9 mouse cellular contexts compared by ENCODE assay signal in genomic region chr16:21615802-21616201, GRCm38 (mm10).
DNase-seq lines count a peak whose midpoint lies in the region; ATAC-seq and TF ChIP-seq lines count a peak whose summit lies in the region.
"Had no signal": no experiment of that assay in that cellular context is flagged by ENCODE, and none has a peak within 500 bp of the region (broad histone marks: within the 10 kb centered on the region; RNA-seq: fewer than 3 reads in every experiment).

No protein-coding gene starts in this region.

- no peak overlapping the region for H3K4me2 ChIP-seq in hindbrain, postnatal 0 days (ENCODE audit: low read depth, low read length)
- H3K4me2 ChIP-seq: liver, embryonic 13.5 days had no signal

- peak; percentile 56 for DNase-seq in adrenal gland, postnatal 10 days
- DNase-seq in adrenal gland, adult 8-10 months: no peak
- DNase-seq in left cerebral cortex, postnatal 14 days (ENCODE audit: low spot score in 2 of 2): peak; percentile 52 to 72
- DNase-seq in left cerebral cortex, adult 8-10 months (ENCODE audit: low spot score in 2 of 2): no peak
- DNase-seq in hindbrain, postnatal 0 days (ENCODE audit: low spot score): peak; percentile 74
- peak; percentile 48 for DNase-seq in skeletal muscle tissue, adult 2 months (ENCODE audit: low read depth, low spot score)
- DNase-seq: liver, embryonic 13.5 days had no signal

- 54% methylated on average over 7 of the region's 7 CpGs for WGBS in hindbrain, postnatal 0 days

- intact Hi-C loops in left cerebral cortex, postnatal 14 days (cut with DNase I): loop anchor here (5.0 kb wide), 1 partner anchor 111 kb away; no protein-coding TSS in a partner anchor

- H3K9ac ChIP-seq in hindbrain, postnatal 0 days (replicated peaks; ENCODE audit: low read length): no peak overlapping the region
- H3K9ac ChIP-seq: liver, embryonic 13.5 days had no signal

- no peak for ATAC-seq in hindbrain, postnatal 0 days
- ATAC-seq in frontal cortex, adult (ENCODE audit: low TSS enrichment): no peak

- no peaks in the 10 kb centered on the region for H3K9me3 ChIP-seq in hindbrain, postnatal 0 days (ENCODE audit: low read length)
- H3K9me3 ChIP-seq: liver, embryonic 13.5 days had no signal

- TF ChIP-seq POLR2A in bone marrow macrophage, adult 2 months (IDR thresholded peaks at IDR 0.05; ENCODE audit: borderline replicate concordance, low read depth, low read length): no peak

- no peak overlapping the region for H3K27ac ChIP-seq in bone marrow macrophage, adult 2 months (ENCODE audit: insufficient read depth, low read depth, low read length)
- H3K27ac ChIP-seq in hindbrain, postnatal 0 days: no peak overlapping the region
- H3K27ac ChIP-seq: liver, embryonic 13.5 days had no signal

- H3K4me3 ChIP-seq in bone marrow macrophage, adult 2 months (ENCODE audit: insufficient read depth, low read length): no peak overlapping the region
- no peak overlapping the region for H3K4me3 ChIP-seq in hindbrain, postnatal 0 days (ENCODE audit: low read length)
- H3K4me3 ChIP-seq: liver, embryonic 13.5 days had no signal

- H3K4me1 ChIP-seq in bone marrow macrophage, adult 2 months (ENCODE audit: control insufficient read depth, insufficient read depth, low read length): peaks cover 2% of the 10 kb centered on the region; the same call in 1 of the 2 replicates
- no peaks in the 10 kb centered on the region for H3K4me1 ChIP-seq in hindbrain, postnatal 0 days (ENCODE audit: insufficient read depth, low read length)
- H3K4me1 ChIP-seq: liver, embryonic 13.5 days had no signal

- H3K27me3 ChIP-seq in hindbrain, postnatal 0 days (ENCODE audit: insufficient read depth, low read length): no peaks in the 10 kb centered on the region
- H3K27me3 ChIP-seq: liver, embryonic 13.5 days had no signal

- H3K36me3 ChIP-seq in hindbrain, postnatal 0 days (ENCODE audit: insufficient read depth, low read length): no peaks in the 10 kb centered on the region

- 0 out of 2 replicates have a peak, but pooled peaks have one; percentile 22 for TF ChIP-seq CTCF in bone marrow macrophage, adult 2 months (IDR thresholded peaks at IDR 0.05; ENCODE audit: low read depth, low read length)
- TF ChIP-seq CTCF in hindbrain, postnatal 0 days (IDR thresholded peaks at IDR 0.05; ENCODE audit: low read depth): peak; percentile 75

Comparison
In these comparisons a context has a peak if more than half of its experiments do, and no peak if none do; other contexts are left out.
1. DNase-seq: peak in adrenal gland, postnatal 10 days (single experiment), left cerebral cortex, postnatal 14 days (2 of 2), hindbrain, postnatal 0 days (single experiment) and skeletal muscle tissue, adult 2 months (single experiment); none in adrenal gland, adult 8-10 months (single experiment) and left cerebral cortex, adult 8-10 months (0 of 2).